Mouse (Mus musculus): ENCODE measurements at regions not wholly inside any gene's neighbourhood (a gene's known extent, or its start where the extent isn't known, plus 50 kb on each side); places are given as distances from the start of the nearest gene placed in this dataset.
A peak's percentile ranks its signal among the peaks of the same experiment; 100 is the strongest.

DNA sequence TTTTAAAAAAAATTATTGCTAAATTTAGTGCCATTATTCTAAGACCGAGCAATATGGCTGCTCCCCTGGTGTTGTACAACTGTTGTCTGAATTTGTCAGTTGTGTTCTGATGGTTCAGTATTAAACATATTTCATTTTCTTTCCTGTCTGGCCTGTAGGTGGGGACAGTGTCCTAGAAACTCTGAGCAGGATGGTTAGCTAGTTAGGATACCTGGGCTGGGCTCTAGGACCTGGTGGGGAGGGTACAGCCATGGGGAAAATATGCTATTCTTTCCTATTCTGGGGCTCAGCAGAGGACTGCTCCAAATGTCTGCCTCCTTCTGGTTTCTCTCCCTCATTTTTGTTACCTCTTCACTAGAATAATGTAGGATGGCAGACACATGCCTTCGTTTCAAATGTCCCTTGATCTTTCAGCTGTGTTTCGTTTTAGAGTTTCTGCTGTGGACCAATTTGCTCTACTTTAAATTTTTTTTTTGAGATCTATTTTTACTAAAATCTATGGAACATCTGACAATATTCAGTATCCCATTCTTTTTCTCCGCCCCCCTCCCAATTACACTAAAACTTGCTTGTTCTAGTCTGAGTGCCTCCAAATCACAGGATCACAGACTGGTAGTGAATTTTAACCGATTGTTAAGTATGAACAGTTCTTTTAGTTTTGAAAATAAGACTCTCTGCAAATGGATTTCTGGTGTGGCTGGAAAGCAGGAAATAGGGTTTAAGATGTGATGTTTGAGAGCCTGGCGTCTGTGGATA lies 460.5 kb downstream of the Dnah5 start:
- Histone ChIP-seq H3K9me3 (replicated peaks; ENCODE audit: control insufficient read depth, low read length) (no peaks in the 10 kb centered on the region), H3K27me3 (ENCODE audit: control insufficient read depth, insufficient read depth, low read length) (no peaks in the 10 kb centered on the region), H3K9ac (replicated peaks; ENCODE audit: low read length) (no peak overlapping the region), H3K4me2 (ENCODE audit: low read depth, low read length) (no peak overlapping the region), H3K4me1 (ENCODE audit: control insufficient read depth, insufficient read depth, low read length) (no peaks in the 10 kb centered on the region), H3K27ac (replicated peaks; ENCODE audit: low read depth, low read length) (no peak overlapping the region), H3K4me3 (ENCODE audit: low read depth, low read length) (no peak overlapping the region), H3K36me3 (replicated peaks; ENCODE audit: control insufficient read depth, insufficient read depth, low read depth, low read length) (no peaks in the 10 kb centered on the region)
- peak; percentile 12 for DNase-seq (ENCODE audit: low spot score)
- WGBS = 83% methylated on average over 6 of the region's 6 CpGs
- ATAC-seq (replicated peaks; ENCODE audit: insufficient number of reproducible peaks, low FRiP score, low TSS enrichment, low read depth) = no peak
